Mouse (Mus musculus) embryonic facial prominence, embryonic 13.5 days (tissue): Measurements from ENCODE around the gene Nudt12. TPM values are rescaled to one million over a fixed set of nuclear protein-coding genes. Genes with fewer than 3 reads are reported as not detected.

Experiments
- ATAC-seq: fragments of 200-750 bp; cut with Nextera tagmentation; 2 replicates; pipeline ENCODE4 v1.8.0; 2017; ENCODE audit warnings: low read depth; ENCODE audit not compliant: insufficient number of reproducible peaks, insufficient read depth, low FRiP score, low TSS enrichment
- H3K27ac ChIP-seq: fragments of 300-500 bp; sonication (generic); 2 replicates; pipeline ENCODE4 v1.5.1; 2015; ENCODE audit warnings: moderate library complexity, mild to moderate bottlenecking, inconsistent platforms
- H3K27me3 ChIP-seq: fragments of 300-500 bp; sonication (generic); 2 replicates; pipeline ENCODE4 v1.6.1; 2015; ENCODE audit warnings: mild to moderate bottlenecking, inconsistent platforms
- H3K36me3 ChIP-seq: fragments of 300-500 bp; sonication (generic); 2 replicates; pipeline ENCODE4 v1.6.1; 2015; ENCODE audit warnings: mild to moderate bottlenecking, inconsistent platforms
- H3K4me1 ChIP-seq: fragments of 300-500 bp; sonication (generic); 2 replicates; pipeline ENCODE4 v1.6.1; 2015; ENCODE audit warnings: inconsistent platforms
- H3K4me2 ChIP-seq: fragments of 300-500 bp; sonication (generic); 2 replicates; pipeline ENCODE4 v1.6.1; 2015; ENCODE audit warnings: moderate library complexity, mild to moderate bottlenecking, inconsistent platforms
- H3K4me3 ChIP-seq: fragments of 300-500 bp; sonication (generic); 2 replicates; pipeline ENCODE4 v1.5.1; 2015; ENCODE audit warnings: mild to moderate bottlenecking, inconsistent platforms
- H3K9ac ChIP-seq: fragments of 300-500 bp; sonication (generic); 2 replicates; pipeline ENCODE4 v1.6.1; 2015; ENCODE audit warnings: mild to moderate bottlenecking, inconsistent platforms
- H3K9me3 ChIP-seq: fragments of 300-500 bp; sonication (generic); 2 replicates; pipeline ENCODE4 v1.6.1; 2016; ENCODE audit warnings: inconsistent platforms
- WGBS: fragments of 180-500 bp; shearing (Covaris S2); methylation state at CpG from one replicate; pipeline ENCODE4 v1.1.7; 2015; ENCODE audit warnings: mixed read lengths; 5-methylcytosine and 5-hydroxymethylcytosine counted together
- polyA plus RNA-seq: library from polyadenylated mRNA; unstranded; fragments of >200 nt; fragmentation: Nextera tagmentation; extraction: Ambion mirVana; gene quantifications from 2 replicates; pipeline ENCODE4 v1.2.1, GENCODE M21; 2015

Nudt12 gene
- 4.3 and 6.1 TPM in 2 replicates for polyA plus RNA-seq

GRCm38 (mm10) chr17:59013091-59013459 lies at the start of gene Nudt12:
Nudt12 (minus strand) TSS chr17:59013372.
- peak; percentile 74; the same call in 1 of the 2 replicates for ATAC-seq
- Histone ChIP-seq H3K36me3 (no peaks in the 10 kb centered on the region), H3K9me3 (no peaks in the 10 kb centered on the region), H3K4me1 (peaks cover 5% of the 10 kb centered on the region; the same call in 1 of the 2 replicates), H3K4me3 (peak within 1 kb of the TSS; percentile 69), H3K9ac (peak within 1 kb of the TSS; percentile 79), H3K4me2 (peak within 1 kb of the TSS; percentile 68), H3K27ac (no peak within 1 kb of the TSS), H3K27me3 (no peaks in the 10 kb centered on the region)
- WGBS: under 1% methylated on average over 22 of the region's 22 CpGs

GRCm38 (mm10) chr17:59053306-59053705 lies 40.1 kb upstream of the Nudt12 start:
- no peak overlapping the region for H3K4me3 ChIP-seq
- H3K9ac ChIP-seq: no peak overlapping the region
- no peak for ATAC-seq
- H3K27ac ChIP-seq: no peak overlapping the region
- 61% methylated on average over 4 of the region's 4 CpGs for WGBS
- H3K4me2 ChIP-seq: no peak overlapping the region
- H3K4me1 ChIP-seq: no peaks in the 10 kb centered on the region
- H3K9me3 ChIP-seq: no peaks in the 10 kb centered on the region
- H3K27me3 ChIP-seq: no peaks in the 10 kb centered on the region
- H3K36me3 ChIP-seq: no peaks in the 10 kb centered on the region

- ATAC-seq: no peak
- Histone ChIP-seq H3K9ac (no peak overlapping the region), H3K36me3 (no peaks in the 10 kb centered on the region), H3K4me2 (no peak overlapping the region), H3K27me3 (no peaks in the 10 kb centered on the region), H3K9me3 (no peaks in the 10 kb centered on the region), H3K27ac (no peak overlapping the region), H3K4me3 (no peak overlapping the region), H3K4me1 (no peaks in the 10 kb centered on the region)
- 56% methylated on average over 5 of the region's 5 CpGs for WGBS
These were observed 26.6 kb upstream of the Nudt12 start for GRCm38 (mm10) chr17:59039754-59040153.

GRCm38 (mm10) chr17:59033445-59033844 lies 20.3 kb upstream of the Nudt12 start:
- Histone ChIP-seq H3K27ac (no peak overlapping the region), H3K4me3 (no peak overlapping the region), H3K9ac (no peak overlapping the region), H3K4me2 (no peak overlapping the region), H3K9me3 (no peaks in the 10 kb centered on the region), H3K27me3 (no peaks in the 10 kb centered on the region), H3K36me3 (no peaks in the 10 kb centered on the region), H3K4me1 (no peaks in the 10 kb centered on the region)
- no peak for ATAC-seq
- WGBS: 91% methylated on average over 3 of the region's 3 CpGs

- Histone ChIP-seq H3K9ac (no peak overlapping the region), H3K27me3 (0 out of 2 replicates have a peak, but pooled peaks cover 2% of the 10 kb centered on the region), H3K27ac (no peak overlapping the region), H3K4me3 (no peak overlapping the region), H3K36me3 (no peaks in the 10 kb centered on the region), H3K9me3 (no peaks in the 10 kb centered on the region), H3K4me1 (no peaks in the 10 kb centered on the region), H3K4me2 (no peak overlapping the region)
- no peak for ATAC-seq
- WGBS: 79% methylated on average over 3 of the region's 3 CpGs
These were observed 13.2 kb upstream of the Nudt12 start for GRCm38 (mm10) chr17:59026336-59026735.

- Histone ChIP-seq H3K27me3 (0 out of 2 replicates have a peak, but pooled peaks cover 2% of the 10 kb centered on the region), H3K9me3 (no peaks in the 10 kb centered on the region), H3K4me2 (no peak overlapping the region), H3K9ac (no peak overlapping the region), H3K27ac (no peak overlapping the region), H3K36me3 (no peaks in the 10 kb centered on the region), H3K4me1 (no peaks in the 10 kb centered on the region), H3K4me3 (no peak overlapping the region)
- 32% methylated on average over 6 of the region's 6 CpGs for WGBS
- ATAC-seq: no peak
These were observed 11.3 kb upstream of the Nudt12 start for GRCm38 (mm10) chr17:59024502-59024901.

- H3K4me3 ChIP-seq: no peak overlapping the region
- WGBS: 32% methylated on average over 5 of the region's 5 CpGs
These were observed 10.8 kb upstream of the Nudt12 start for GRCm38 (mm10) chr17:59023971-59024370.

GRCm38 (mm10) chr17:59018666-59019065 lies 5.5 kb upstream of the Nudt12 start:
- Histone ChIP-seq H3K9ac (no peak overlapping the region), H3K4me1 (no peaks in the 10 kb centered on the region), H3K4me2 (no peak overlapping the region), H3K4me3 (no peak overlapping the region), H3K9me3 (no peaks in the 10 kb centered on the region), H3K36me3 (no peaks in the 10 kb centered on the region), H3K27me3 (no peaks in the 10 kb centered on the region), H3K27ac (no peak overlapping the region)
- 57% methylated on average over 4 of the region's 4 CpGs for WGBS
- no peak for ATAC-seq

More at GRCm38 (mm10) chr17:59023971-59024370, 10.8 kb upstream of the Nudt12 start:
- H3K9me3 ChIP-seq: no peaks in the 10 kb centered on the region
- H3K27ac ChIP-seq: no peak overlapping the region
- H3K4me1 ChIP-seq: no peaks in the 10 kb centered on the region
- H3K27me3 ChIP-seq: 0 out of 2 replicates have a peak, but pooled peaks cover 2% of the 10 kb centered on the region
- no peaks in the 10 kb centered on the region for H3K36me3 ChIP-seq
- H3K4me2 ChIP-seq: no peak overlapping the region
- no peak overlapping the region for H3K9ac ChIP-seq
- no peak for ATAC-seq

GRCm38 (mm10) chr17:59012421-59013090 lies 616 bp downstream of the Nudt12 start:
- Histone ChIP-seq H3K4me3 (peak overlapping the region; percentile 69), H3K9me3 (no peaks in the 10 kb centered on the region), H3K9ac (peak overlapping the region; percentile 79), H3K27ac (no peak overlapping the region), H3K4me1 (peaks cover 5% of the 10 kb centered on the region; the same call in 1 of the 2 replicates), H3K4me2 (peak overlapping the region; percentile 68), H3K36me3 (no peaks in the 10 kb centered on the region), H3K27me3 (no peaks in the 10 kb centered on the region)
- ATAC-seq: no peak
- WGBS: 11% methylated on average over 15 of the region's 15 CpGs

- no peaks in the 10 kb centered on the region for H3K9me3 ChIP-seq
- H3K9ac ChIP-seq: no peak overlapping the region
- H3K27ac ChIP-seq: no peak overlapping the region
- no peak overlapping the region for H3K4me2 ChIP-seq
- WGBS: 77% methylated on average over 13 of the region's 13 CpGs
- H3K36me3 ChIP-seq: no peaks in the 10 kb centered on the region
- H3K4me3 ChIP-seq: no peak overlapping the region
- peaks cover 5% of the 10 kb centered on the region; the same call in 1 of the 2 replicates for H3K4me1 ChIP-seq
- H3K27me3 ChIP-seq: no peaks in the 10 kb centered on the region
- ATAC-seq: no peak
These were observed 1.4 kb downstream of the Nudt12 start for GRCm38 (mm10) chr17:59011546-59012307.

- Histone ChIP-seq H3K4me2 (no peak within 1 kb of the TSS), H3K27ac (no peak within 1 kb of the TSS), H3K27me3 (no peaks in the 10 kb centered on the region), H3K9ac (no peak within 1 kb of the TSS), H3K9me3 (no peaks in the 10 kb centered on the region), H3K36me3 (no peaks in the 10 kb centered on the region), H3K4me3 (no peak within 1 kb of the TSS), H3K4me1 (no peaks in the 10 kb centered on the region)
- 85% methylated on average over 6 of the region's 6 CpGs for WGBS
- ATAC-seq: no peak
These were observed 21.9 kb downstream of the Nudt12 start, which contains the start of gene Pdzph1 for GRCm38 (mm10) chr17:58991275-58991674. Pdzph1 (minus strand) TSS chr17:58991375.

- Histone ChIP-seq H3K4me1 (0 out of 2 replicates have a peak, but pooled peaks cover 3% of the 10 kb centered on the region), H3K27ac (no peak overlapping the region), H3K4me3 (no peak overlapping the region), H3K9ac (no peak overlapping the region), H3K36me3 (no peaks in the 10 kb centered on the region), H3K9me3 (no peaks in the 10 kb centered on the region), H3K27me3 (no peaks in the 10 kb centered on the region), H3K4me2 (no peak overlapping the region)
- 66% methylated on average over 5 of the region's 5 CpGs for WGBS
- no peak for ATAC-seq
These were observed 39.9 kb downstream of the Nudt12 start for GRCm38 (mm10) chr17:58973237-58973636.
